Mouse (Mus musculus): ENCODE results near the gene Gm21188. TPM values are rescaled to one million over a fixed set of nuclear protein-coding genes. Genes with fewer than 3 reads are reported as not detected.
"Not testable (repeated sequence)": the region's sequence is repeated elsewhere in the genome, so short reads cannot be mapped to it uniquely, and the experiment has no call there.

Gm21188 gene
- polyA plus RNA-seq, 1 experiment from 2014 or later = 0.12 TPM

GRCm38 (mm10) chr13:120021477-120021876, 30.5 kb downstream of the Gm21188 start:
- not testable (repeated sequence) for H3K4me1 ChIP-seq (replicated peaks; ENCODE audit: insufficient read depth, low read length); ATAC-seq (replicated peaks; ENCODE audit: low FRiP score, low read depth); H3K9ac ChIP-seq (ENCODE audit: low read depth, low read length); H3K27me3 ChIP-seq (ENCODE audit: insufficient read depth, low read length); H3K4me3 ChIP-seq (replicated peaks; ENCODE audit: low read depth, low read length); H3K27ac ChIP-seq; H3K4me2 ChIP-seq (ENCODE audit: low read length); DNase-seq (ENCODE audit: low spot score); H3K9me3 ChIP-seq (replicated peaks; ENCODE audit: low read length); H3K36me3 ChIP-seq (ENCODE audit: insufficient read depth, low read length)
- no CpG with 5 or more reads among the region's 1 CpGs for WGBS
- TF ChIP-seq CTCF (IDR thresholded peaks at IDR 0.05; ENCODE audit: low read depth) = peak; percentile 46; the same call in 1 of the 2 replicates

- H3K9me3 ChIP-seq (replicated peaks; ENCODE audit: low read length); H3K4me1 ChIP-seq (replicated peaks; ENCODE audit: insufficient read depth, low read length); H3K27me3 ChIP-seq (ENCODE audit: insufficient read depth, low read length); H3K36me3 ChIP-seq (ENCODE audit: insufficient read depth, low read length); H3K9ac ChIP-seq (ENCODE audit: low read depth, low read length); H3K4me3 ChIP-seq (replicated peaks; ENCODE audit: low read depth, low read length); DNase-seq (ENCODE audit: low spot score); H3K4me2 ChIP-seq (ENCODE audit: low read length); H3K27ac ChIP-seq: not testable (repeated sequence)
- under 1% methylated on average over 7 of the region's 32 CpGs for WGBS
- peak; percentile 59; the same call in 1 of the 2 replicates for ATAC-seq (replicated peaks; ENCODE audit: low FRiP score, low read depth)
Observed at GRCm38 (mm10) chr13:120015348-120016007, 36.5 kb downstream of the Gm21188 start.

- not testable (repeated sequence) for H3K9me3 ChIP-seq (replicated peaks; ENCODE audit: low read length); H3K4me1 ChIP-seq (replicated peaks; ENCODE audit: insufficient read depth, low read length); H3K9ac ChIP-seq (ENCODE audit: low read depth, low read length); ATAC-seq (replicated peaks; ENCODE audit: low FRiP score, low read depth); H3K4me2 ChIP-seq (ENCODE audit: low read length); H3K27ac ChIP-seq; H3K27me3 ChIP-seq (ENCODE audit: insufficient read depth, low read length); H3K4me3 ChIP-seq (replicated peaks; ENCODE audit: low read depth, low read length); H3K36me3 ChIP-seq (ENCODE audit: insufficient read depth, low read length); DNase-seq (ENCODE audit: low spot score)
- no CpG with 5 or more reads among the region's 2 CpGs for WGBS
Observed at GRCm38 (mm10) chr13:120013962-120014361, 38.0 kb downstream of the Gm21188 start.

GRCm38 (mm10) chr13:120013544-120013943, 38.5 kb downstream of the Gm21188 start:
- not testable (repeated sequence) for DNase-seq (ENCODE audit: low spot score); H3K4me2 ChIP-seq (ENCODE audit: low read length); H3K27ac ChIP-seq; H3K4me1 ChIP-seq (replicated peaks; ENCODE audit: insufficient read depth, low read length); H3K9me3 ChIP-seq (replicated peaks; ENCODE audit: low read length); H3K9ac ChIP-seq (ENCODE audit: low read depth, low read length); H3K27me3 ChIP-seq (ENCODE audit: insufficient read depth, low read length); H3K4me3 ChIP-seq (replicated peaks; ENCODE audit: low read depth, low read length); ATAC-seq (replicated peaks; ENCODE audit: low FRiP score, low read depth); H3K36me3 ChIP-seq (ENCODE audit: insufficient read depth, low read length)
- no CpG with 5 or more reads among the region's 5 CpGs for WGBS

DNA sequence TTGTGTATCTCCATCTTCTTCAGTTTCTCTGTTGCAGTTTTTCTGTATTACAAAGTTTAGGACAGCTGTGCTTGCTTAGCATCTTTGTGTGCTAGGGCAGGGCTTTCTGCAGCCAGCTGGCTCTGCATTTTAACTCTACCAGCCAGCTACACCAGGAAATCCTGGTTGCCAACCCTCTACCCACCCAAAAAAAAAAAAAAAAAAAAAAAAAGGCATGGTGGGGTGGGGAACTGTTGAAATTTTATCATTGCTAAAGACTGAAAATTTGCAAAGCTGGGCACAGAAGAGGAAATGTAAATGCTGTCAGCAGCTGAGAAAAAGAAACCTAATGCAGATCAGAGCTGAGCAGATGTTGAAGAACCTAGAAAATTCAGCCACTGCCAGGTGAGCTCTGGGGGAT, 41.9 kb downstream of the Gm21188 start:
- not testable (repeated sequence) for DNase-seq (ENCODE audit: low spot score); H3K27me3 ChIP-seq (ENCODE audit: insufficient read depth, low read length); ATAC-seq (replicated peaks; ENCODE audit: low FRiP score, low read depth); H3K4me1 ChIP-seq (replicated peaks; ENCODE audit: insufficient read depth, low read length); H3K27ac ChIP-seq; H3K4me3 ChIP-seq (replicated peaks; ENCODE audit: low read depth, low read length); H3K9me3 ChIP-seq (replicated peaks; ENCODE audit: low read length); H3K4me2 ChIP-seq (ENCODE audit: low read length); H3K36me3 ChIP-seq (ENCODE audit: insufficient read depth, low read length); H3K9ac ChIP-seq (ENCODE audit: low read depth, low read length)

DNA sequence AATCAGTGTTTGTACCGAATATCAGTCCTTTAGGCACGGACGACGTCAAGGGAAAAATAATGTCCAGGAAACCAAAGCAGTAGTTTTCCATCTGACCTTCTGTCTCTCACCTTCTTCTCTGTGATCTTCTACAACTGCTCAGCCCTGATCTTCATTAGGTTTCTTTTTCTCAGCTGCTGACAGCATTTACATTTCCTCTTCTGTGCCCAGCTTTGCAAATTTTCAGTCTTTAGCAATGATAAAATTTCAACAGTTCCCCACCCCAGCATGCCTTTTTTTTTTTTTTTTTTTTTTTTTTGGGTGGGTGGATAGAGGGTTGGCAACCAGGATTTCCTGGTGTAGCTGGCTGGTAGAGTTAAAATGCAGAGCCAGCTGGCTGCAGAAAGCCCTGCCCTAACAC, 52.8 kb downstream of the Gm21188 start:
- H3K27ac ChIP-seq = not testable (repeated sequence)

GRCm38 (mm10) chr13:119998442-119999086, 53.4 kb downstream of the Gm21188 start:
- not testable (repeated sequence) for H3K4me1 ChIP-seq (replicated peaks; ENCODE audit: insufficient read depth, low read length); DNase-seq (ENCODE audit: low spot score); H3K9me3 ChIP-seq (replicated peaks; ENCODE audit: low read length); H3K9ac ChIP-seq (ENCODE audit: low read depth, low read length); H3K27me3 ChIP-seq (ENCODE audit: insufficient read depth, low read length); H3K27ac ChIP-seq; H3K4me3 ChIP-seq (replicated peaks; ENCODE audit: low read depth, low read length); H3K36me3 ChIP-seq (ENCODE audit: insufficient read depth, low read length); H3K4me2 ChIP-seq (ENCODE audit: low read length)
- no CpG with 5 or more reads among the region's 22 CpGs for whole genome bisulfite sequencing
- ATAC-seq (replicated peaks; ENCODE audit: low FRiP score, low read depth) = peak; percentile 90

More for the DNA sequence above, 52.8 kb downstream of the Gm21188 start:
- not testable (repeated sequence) for H3K4me1 ChIP-seq (replicated peaks; ENCODE audit: insufficient read depth, low read length); H3K36me3 ChIP-seq (ENCODE audit: insufficient read depth, low read length); H3K9ac ChIP-seq (ENCODE audit: low read depth, low read length); H3K4me2 ChIP-seq (ENCODE audit: low read length); ATAC-seq (replicated peaks; ENCODE audit: low FRiP score, low read depth); H3K9me3 ChIP-seq (replicated peaks; ENCODE audit: low read length); DNase-seq (ENCODE audit: low spot score); H3K4me3 ChIP-seq (replicated peaks; ENCODE audit: low read depth, low read length); H3K27me3 ChIP-seq (ENCODE audit: insufficient read depth, low read length)
- WGBS = no CpG with 5 or more reads among the region's 4 CpGs

DNA sequence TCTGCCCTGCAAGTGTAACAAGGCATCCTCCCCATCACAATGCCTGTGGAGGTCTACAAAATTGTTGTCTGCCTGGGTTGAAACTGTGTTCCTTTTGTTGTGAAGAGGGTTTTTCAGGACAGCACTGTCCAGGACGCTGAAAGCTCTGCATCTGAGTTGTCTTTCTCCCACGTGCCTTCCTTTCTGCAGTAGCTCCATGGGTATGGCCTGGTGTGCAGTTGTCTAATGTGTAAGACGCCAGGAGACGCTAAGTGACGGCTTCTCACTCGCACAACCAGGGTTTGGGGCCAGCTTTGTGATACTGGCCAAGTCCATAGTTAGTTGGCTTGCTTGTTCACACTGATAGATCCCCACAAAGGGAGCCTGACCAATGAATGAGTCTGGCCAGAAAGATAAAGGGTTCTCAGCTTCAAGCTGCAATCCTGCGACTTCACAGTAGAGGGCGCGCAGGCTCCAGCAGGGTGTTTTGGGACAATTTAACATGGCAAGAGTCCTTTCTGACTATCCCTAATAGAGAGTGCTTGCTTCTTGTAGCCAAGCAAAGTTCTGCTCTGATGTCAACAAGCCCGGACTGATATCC, 60.0 kb downstream of the Gm21188 start:
- H3K27ac ChIP-seq; H3K36me3 ChIP-seq (ENCODE audit: insufficient read depth, low read length); H3K4me1 ChIP-seq (replicated peaks; ENCODE audit: insufficient read depth, low read length); H3K27me3 ChIP-seq (ENCODE audit: insufficient read depth, low read length); ATAC-seq (replicated peaks; ENCODE audit: low FRiP score, low read depth); H3K9ac ChIP-seq (ENCODE audit: low read depth, low read length); DNase-seq (ENCODE audit: low spot score); H3K9me3 ChIP-seq (replicated peaks; ENCODE audit: low read length); H3K4me2 ChIP-seq (ENCODE audit: low read length); H3K4me3 ChIP-seq (replicated peaks; ENCODE audit: low read depth, low read length): not testable (repeated sequence)
- WGBS = no CpG with 5 or more reads among the region's 10 CpGs

GRCm38 (mm10) chr13:119991264-119991663, 60.7 kb downstream of the Gm21188 start:
- H3K9me3 ChIP-seq (replicated peaks; ENCODE audit: low read length); H3K36me3 ChIP-seq (ENCODE audit: insufficient read depth, low read length); DNase-seq (ENCODE audit: low spot score); H3K4me2 ChIP-seq (ENCODE audit: low read length); H3K27me3 ChIP-seq (ENCODE audit: insufficient read depth, low read length); H3K9ac ChIP-seq (ENCODE audit: low read depth, low read length); H3K4me1 ChIP-seq (replicated peaks; ENCODE audit: insufficient read depth, low read length); H3K27ac ChIP-seq; H3K4me3 ChIP-seq (replicated peaks; ENCODE audit: low read depth, low read length): not testable (repeated sequence)
- no CpG with 5 or more reads among the region's 13 CpGs for WGBS
- ATAC-seq (replicated peaks; ENCODE audit: low FRiP score, low read depth) = 0 out of 2 replicates have a peak, but pooled peaks have one; percentile 33

Data from kidney, postnatal 0 days (tissue).